Mouse (Mus musculus) urinary bladder, postnatal 4 days (tissue): ENCODE results near the gene Smim13.
A peak's percentile ranks its signal among the peaks of the same experiment; 100 is the strongest.

Experiments used
- DNase-seq, 2 experiments: peaks; one replicate each; pipeline ENCODE4 v3.0.0; 2021 to 2022; ENCODE audit warnings: low spot score in 2 of 2

Gene Smim13

GRCm38 (mm10) chr13:41291466-41291974, 41.9 kb downstream of the Smim13 start:
- DNase-seq: no peak

GRCm38 (mm10) chr13:41293595-41293994, 44.0 kb downstream of the Smim13 start:
- no peak for DNase-seq

- DNase-seq: no peak
Measured at GRCm38 (mm10) chr13:41295886-41296285, 46.2 kb downstream of the Smim13 start.

GRCm38 (mm10) chr13:41296396-41296795, 46.8 kb downstream of the Smim13 start:
- DNase-seq: no peak

- DNase-seq: no peak
Measured at GRCm38 (mm10) chr13:41298533-41298932, 48.9 kb downstream of the Smim13 start.

- no peak for DNase-seq
Measured at GRCm38 (mm10) chr13:41298996-41299395, 49.4 kb downstream of the Smim13 start.

- no peak for DNase-seq
Measured at GRCm38 (mm10) chr13:41300037-41300436, 50.4 kb downstream of the Smim13 start.

GRCm38 (mm10) chr13:41302716-41303115, 53.1 kb downstream of the Smim13 start:
- DNase-seq: peak; percentile 57 to 84

GRCm38 (mm10) chr13:41320749-41321148, 71.1 kb downstream of the Smim13 start:
- no peak for DNase-seq

- DNase-seq: no peak
Measured at GRCm38 (mm10) chr13:41321433-41321832, 71.8 kb downstream of the Smim13 start.

GRCm38 (mm10) chr13:41324631-41325030, 75.0 kb downstream of the Smim13 start:
- DNase-seq: no peak

- no peak for DNase-seq
Measured at GRCm38 (mm10) chr13:41325346-41325745, 75.7 kb downstream of the Smim13 start.

GRCm38 (mm10) chr13:41326134-41326533, 76.5 kb downstream of the Smim13 start:
- no peak for DNase-seq
